Mouse (Mus musculus): ENCODE measurements around the gene Olfr44. TPM values are rescaled to one million over a fixed set of nuclear protein-coding genes. Genes with fewer than 3 reads are reported as not detected.
A peak's percentile ranks its signal among the peaks of the same experiment; 100 is the strongest.

The Olfr44 gene
- not detected in 2 replicates for polyA plus RNA-seq (2014; fragmentation: Nextera tagmentation; extraction: Ambion mirVana)

DNA sequence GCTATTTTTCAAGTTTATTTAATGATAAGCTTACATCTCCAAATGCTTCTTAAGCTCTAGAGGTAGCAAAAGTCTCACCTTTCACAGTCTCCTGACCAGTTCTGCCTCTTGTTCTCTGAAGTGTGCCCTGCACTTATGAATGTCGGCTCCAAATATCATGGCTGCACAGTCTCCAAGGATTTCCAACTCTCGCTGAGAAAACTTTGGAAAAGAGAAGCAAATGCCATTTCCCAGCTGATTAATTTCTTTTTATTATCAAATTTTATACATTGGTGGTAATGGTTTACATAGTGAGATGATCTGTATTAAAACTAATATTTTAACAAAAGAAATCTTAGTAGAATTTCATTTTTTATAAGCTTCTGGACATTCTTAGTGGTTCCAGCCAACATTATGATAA, at the start of gene Olfr44:
TSS of gene Olfr44 (minus strand) at position 101 of the 400 bp plus-strand sequence.
- WGBS, result 85% methylated on average over 2 of the region's 2 CpGs
- DNase-seq (ENCODE audit: low spot score), result no peak

DNA sequence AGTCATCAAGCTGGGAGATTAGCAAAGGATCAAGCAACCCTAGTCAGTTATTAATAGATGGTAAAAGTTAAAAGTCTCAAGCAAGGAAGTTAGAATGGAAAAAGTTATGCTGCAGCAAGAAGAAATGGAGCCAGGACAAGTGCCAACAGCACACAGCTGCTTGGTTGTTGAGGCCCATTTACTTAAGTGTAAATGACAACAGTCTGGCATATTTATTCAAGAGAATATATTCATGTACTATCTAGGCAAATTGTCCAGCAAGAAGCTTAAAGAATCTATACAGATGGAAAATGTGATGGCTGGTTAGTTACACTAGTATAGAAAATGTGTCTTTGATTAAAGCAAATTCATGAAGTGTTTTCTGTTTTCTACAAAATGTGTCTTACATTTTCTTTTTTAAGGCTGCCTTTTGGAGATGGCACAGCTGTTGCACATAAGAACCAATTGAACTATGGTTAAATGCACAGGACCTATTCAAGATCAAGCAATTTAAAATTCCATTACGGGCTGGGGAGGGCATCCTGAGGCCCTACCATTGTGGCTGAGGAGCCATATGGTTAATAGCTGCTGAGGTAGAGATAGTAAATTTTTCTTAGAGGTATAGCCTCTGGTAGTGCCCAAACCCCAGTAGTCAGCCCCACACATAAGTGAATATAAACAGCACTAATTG, 30.0 kb upstream of the Olfr44 start:
- no peak for ATAC-seq (replicated peaks; ENCODE audit: low FRiP score, low TSS enrichment, low read depth)
- H3K4me3 ChIP-seq (ENCODE audit: low read depth, low read length), result no peak overlapping the region
- H3K9me3 ChIP-seq (ENCODE audit: control insufficient read depth, low read length), result no peaks in the 10 kb centered on the region
- 72% methylated on average over 1 of the region's 1 CpGs for WGBS
- H3K9ac ChIP-seq (ENCODE audit: low read length), result no peak overlapping the region
- no peaks in the 10 kb centered on the region for H3K4me1 ChIP-seq (replicated peaks; ENCODE audit: control insufficient read depth, insufficient read depth, low read length)
- no peak overlapping the region for H3K4me2 ChIP-seq (ENCODE audit: low read length)
- H3K27ac ChIP-seq (ENCODE audit: low read depth), result no peak overlapping the region
- H3K27me3 ChIP-seq (replicated peaks; ENCODE audit: control insufficient read depth, insufficient read depth, low read length), result no peaks in the 10 kb centered on the region
- no peak for DNase-seq (ENCODE audit: low spot score)
- H3K36me3 ChIP-seq (ENCODE audit: control insufficient read depth, insufficient read depth, low read length), result no peaks in the 10 kb centered on the region

More for the DNA sequence above, at the start of gene Olfr44:
- no peaks in the 10 kb centered on the region for H3K9me3 ChIP-seq (ENCODE audit: control insufficient read depth, low read length)
- ATAC-seq (replicated peaks; ENCODE audit: low FRiP score, low TSS enrichment, low read depth), result no peak
- H3K4me3 ChIP-seq (ENCODE audit: low read depth, low read length), result no peak within 1 kb of the TSS
- no peaks in the 10 kb centered on the region for H3K36me3 ChIP-seq (ENCODE audit: control insufficient read depth, insufficient read depth, low read length)
- no peak within 1 kb of the TSS for H3K27ac ChIP-seq (ENCODE audit: low read depth)
- no peak within 1 kb of the TSS for H3K9ac ChIP-seq (ENCODE audit: low read length)
- H3K27me3 ChIP-seq (replicated peaks; ENCODE audit: control insufficient read depth, insufficient read depth, low read length), result no peaks in the 10 kb centered on the region
- no peaks in the 10 kb centered on the region for H3K4me1 ChIP-seq (replicated peaks; ENCODE audit: control insufficient read depth, insufficient read depth, low read length)
- H3K4me2 ChIP-seq (ENCODE audit: low read length), result no peak within 1 kb of the TSS

DNA sequence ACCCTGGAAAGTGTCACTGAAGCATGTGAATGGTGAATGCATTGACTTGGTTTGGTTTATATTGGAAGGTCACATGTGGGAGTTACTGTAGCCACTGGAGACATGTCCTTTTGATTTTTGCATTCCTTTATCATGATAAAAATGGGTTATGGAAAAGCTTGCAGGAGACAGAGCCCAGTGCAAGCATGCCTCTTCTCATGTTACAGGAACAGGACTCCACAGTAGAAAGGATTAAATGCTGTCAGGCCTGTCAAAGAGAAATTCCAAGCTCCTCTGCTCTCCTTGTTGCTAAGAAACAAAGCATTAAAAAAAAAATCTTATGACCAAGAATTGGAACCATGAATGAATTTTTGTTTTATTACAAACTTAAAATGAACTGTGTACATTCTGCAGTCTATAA, 24.8 kb upstream of the Olfr44 start:
- no peaks in the 10 kb centered on the region for H3K27me3 ChIP-seq (replicated peaks; ENCODE audit: control insufficient read depth, insufficient read depth, low read length)

DNA sequence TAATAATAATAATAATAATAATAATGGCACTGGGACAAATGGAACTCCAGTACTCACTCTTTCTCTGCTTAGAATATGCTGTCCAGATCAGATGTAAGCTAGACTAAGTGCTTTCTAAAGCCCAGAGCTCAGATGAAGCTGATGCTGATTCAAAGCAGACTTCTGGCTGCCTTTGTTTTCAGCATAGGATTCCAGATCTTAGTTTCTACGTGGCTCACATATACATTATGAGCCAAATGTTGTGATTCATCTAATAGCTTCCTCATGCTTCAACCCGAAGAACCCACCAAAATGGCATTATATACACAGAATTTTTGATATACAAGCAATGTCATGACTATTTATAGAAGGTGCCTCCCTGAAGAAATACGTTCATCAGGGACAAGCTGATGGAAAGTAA, 21.7 kb upstream of the Olfr44 start, which contains the start of gene Olfr957:
TSS of gene Olfr957 (minus strand) at position 279 of the 400 bp plus-strand sequence.
- DNase-seq (ENCODE audit: low spot score) (no peak), ATAC-seq (replicated peaks; ENCODE audit: low FRiP score, low TSS enrichment, low read depth) (no peak)
- 48% methylated on average over 3 of the region's 3 CpGs for WGBS
- Histone ChIP-seq H3K27me3 (replicated peaks; ENCODE audit: control insufficient read depth, insufficient read depth, low read length) (no peaks in the 10 kb centered on the region), H3K4me2 (ENCODE audit: low read length) (no peak within 1 kb of the TSS), H3K4me3 (ENCODE audit: low read depth, low read length) (no peak within 1 kb of the TSS), H3K4me1 (replicated peaks; ENCODE audit: control insufficient read depth, insufficient read depth, low read length) (no peaks in the 10 kb centered on the region), H3K9me3 (ENCODE audit: control insufficient read depth, low read length) (no peaks in the 10 kb centered on the region), H3K27ac (ENCODE audit: low read depth) (no peak within 1 kb of the TSS), H3K36me3 (ENCODE audit: control insufficient read depth, insufficient read depth, low read length) (no peaks in the 10 kb centered on the region), H3K9ac (ENCODE audit: low read length) (no peak within 1 kb of the TSS)

More for the DNA sequence above, 24.8 kb upstream of the Olfr44 start:
- H3K4me1 ChIP-seq (replicated peaks; ENCODE audit: control insufficient read depth, insufficient read depth, low read length), result no peaks in the 10 kb centered on the region
- no peak overlapping the region for H3K4me2 ChIP-seq (ENCODE audit: low read length)
- no peak overlapping the region for H3K27ac ChIP-seq (ENCODE audit: low read depth)
- ATAC-seq (replicated peaks; ENCODE audit: low FRiP score, low TSS enrichment, low read depth) (no peak; the same call in 1 of the 2 replicates), DNase-seq (ENCODE audit: low spot score) (no peak)
- H3K9ac ChIP-seq (ENCODE audit: low read length), result no peak overlapping the region
- no peaks in the 10 kb centered on the region for H3K36me3 ChIP-seq (ENCODE audit: control insufficient read depth, insufficient read depth, low read length)
- H3K9me3 ChIP-seq (ENCODE audit: control insufficient read depth, low read length), result no peaks in the 10 kb centered on the region
- no peak overlapping the region for H3K4me3 ChIP-seq (ENCODE audit: low read depth, low read length)

DNA sequence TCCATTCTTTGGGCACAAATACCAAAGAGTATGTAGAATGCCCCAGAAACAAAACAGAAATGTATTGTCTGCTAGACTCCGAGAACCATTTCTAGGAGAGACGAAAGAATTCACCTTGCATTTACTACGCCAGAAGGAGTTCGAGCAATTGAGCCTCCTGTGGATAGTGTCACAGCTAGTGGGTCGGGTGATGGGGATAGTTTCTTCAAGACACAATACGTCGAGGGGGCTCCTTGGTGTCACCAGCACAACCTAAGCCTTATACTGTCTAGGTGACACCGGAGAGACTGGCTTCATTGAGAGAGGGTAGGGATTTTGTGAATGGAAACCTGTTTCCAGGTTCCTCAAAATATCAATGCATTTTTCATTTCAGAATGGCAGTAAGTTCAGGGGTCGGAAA, 15.6 kb upstream of the Olfr44 start:
- Histone ChIP-seq H3K36me3 (ENCODE audit: control insufficient read depth, insufficient read depth, low read length) (no peaks in the 10 kb centered on the region), H3K4me3 (ENCODE audit: low read depth, low read length) (no peak overlapping the region), H3K4me2 (ENCODE audit: low read length) (no peak overlapping the region), H3K9ac (ENCODE audit: low read length) (no peak overlapping the region), H3K27ac (ENCODE audit: low read depth) (no peak overlapping the region), H3K4me1 (replicated peaks; ENCODE audit: control insufficient read depth, insufficient read depth, low read length) (no peaks in the 10 kb centered on the region), H3K9me3 (ENCODE audit: control insufficient read depth, low read length) (no peaks in the 10 kb centered on the region), H3K27me3 (replicated peaks; ENCODE audit: control insufficient read depth, insufficient read depth, low read length) (no peaks in the 10 kb centered on the region)
- WGBS, result 80% methylated on average over 9 of the region's 9 CpGs
- ATAC-seq (replicated peaks; ENCODE audit: low FRiP score, low TSS enrichment, low read depth) (no peak), DNase-seq (ENCODE audit: low spot score) (no peak)

DNA sequence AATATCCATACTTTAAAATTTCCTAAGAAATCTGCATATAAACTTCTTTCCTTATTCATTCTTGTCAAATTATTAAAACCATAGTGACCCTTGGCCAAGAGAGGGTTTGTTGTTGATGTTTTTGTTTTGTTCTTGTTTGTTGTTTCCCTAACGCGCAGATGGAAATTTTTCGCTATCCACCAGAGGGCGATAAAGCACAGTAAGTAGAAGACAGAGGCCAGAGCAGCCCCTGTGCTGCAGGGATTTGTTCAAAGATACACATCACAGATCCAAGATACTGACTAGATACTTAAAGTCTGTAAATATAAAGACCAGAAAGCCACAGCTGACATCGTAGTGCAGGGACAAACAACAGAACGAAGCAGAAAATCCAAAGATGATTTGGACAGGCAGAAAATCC, 15.2 kb upstream of the Olfr44 start:
- no peaks in the 10 kb centered on the region for H3K36me3 ChIP-seq (ENCODE audit: control insufficient read depth, insufficient read depth, low read length)
- WGBS, result 6% methylated on average over 6 of the region's 6 CpGs
- no peak overlapping the region for H3K27ac ChIP-seq (ENCODE audit: low read depth)
- H3K4me1 ChIP-seq (replicated peaks; ENCODE audit: control insufficient read depth, insufficient read depth, low read length), result no peaks in the 10 kb centered on the region
- H3K4me2 ChIP-seq (ENCODE audit: low read length), result no peak overlapping the region
- no peaks in the 10 kb centered on the region for H3K27me3 ChIP-seq (replicated peaks; ENCODE audit: control insufficient read depth, insufficient read depth, low read length)
- H3K9ac ChIP-seq (ENCODE audit: low read length), result no peak overlapping the region
- peak; percentile 69 for DNase-seq (ENCODE audit: low spot score)
- ATAC-seq (replicated peaks; ENCODE audit: low FRiP score, low TSS enrichment, low read depth), result no peak
- H3K9me3 ChIP-seq (ENCODE audit: control insufficient read depth, low read length), result no peaks in the 10 kb centered on the region
- H3K4me3 ChIP-seq (ENCODE audit: low read depth, low read length), result no peak overlapping the region

DNA sequence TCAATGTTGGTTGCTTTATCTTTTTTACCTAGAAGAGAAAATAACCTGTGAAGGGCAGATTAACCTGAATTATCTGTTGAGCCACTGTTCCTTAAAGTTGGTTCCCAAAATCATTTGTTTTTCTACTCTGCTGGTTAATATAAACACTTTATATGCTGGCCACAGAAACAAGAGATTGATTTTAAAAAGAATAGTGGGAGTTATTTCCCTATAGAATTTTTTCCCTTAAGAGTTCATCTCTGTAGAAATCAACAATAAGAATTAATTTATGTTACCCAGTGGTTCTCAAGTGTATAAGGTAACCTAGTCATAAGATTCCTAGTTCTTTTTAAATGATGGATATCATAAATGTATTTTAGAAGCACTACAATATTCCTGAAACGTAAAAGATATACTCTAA, 22.0 kb downstream of the Olfr44 start, which contains the start of gene Olfr955:
TSS of gene Olfr955 (minus strand) at position 101 of the 400 bp plus-strand sequence.
- Histone ChIP-seq H3K4me1 (replicated peaks; ENCODE audit: control insufficient read depth, insufficient read depth, low read length) (no peaks in the 10 kb centered on the region), H3K27me3 (replicated peaks; ENCODE audit: control insufficient read depth, insufficient read depth, low read length) (no peaks in the 10 kb centered on the region), H3K4me2 (ENCODE audit: low read length) (no peak within 1 kb of the TSS), H3K4me3 (ENCODE audit: low read depth, low read length) (no peak within 1 kb of the TSS), H3K27ac (ENCODE audit: low read depth) (no peak within 1 kb of the TSS), H3K9me3 (ENCODE audit: control insufficient read depth, low read length) (no peaks in the 10 kb centered on the region), H3K36me3 (ENCODE audit: control insufficient read depth, insufficient read depth, low read length) (no peaks in the 10 kb centered on the region), H3K9ac (ENCODE audit: low read length) (no peak within 1 kb of the TSS)
- ATAC-seq (replicated peaks; ENCODE audit: low FRiP score, low TSS enrichment, low read depth) (no peak), DNase-seq (ENCODE audit: low spot score) (no peak)
- WGBS, result 53% methylated on average over 1 of the region's 1 CpGs

DNA sequence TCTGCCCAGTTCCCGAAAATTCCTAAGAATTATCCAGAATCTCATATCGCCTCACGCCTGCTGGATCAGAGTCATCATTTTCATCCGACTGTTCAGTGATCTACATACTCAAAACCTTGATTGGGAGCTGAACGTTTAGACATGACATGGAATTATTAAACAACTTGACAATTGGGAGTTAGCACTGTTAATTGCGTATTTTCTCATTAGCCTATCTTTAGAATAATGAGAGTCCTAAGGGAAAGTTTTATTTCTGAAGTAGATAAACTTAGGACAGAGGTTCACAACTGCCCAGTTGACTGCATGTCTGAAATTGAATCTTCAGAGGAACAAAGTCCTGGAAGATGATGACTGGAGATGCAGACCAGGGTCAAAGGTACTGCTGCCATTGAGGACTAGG, 37.4 kb downstream of the Olfr44 start, which contains the start of gene Olfr954:
TSS of gene Olfr954 (plus strand) at position 301 of the 400 bp plus-strand sequence.
- DNase-seq (ENCODE audit: low spot score) (no peak), ATAC-seq (replicated peaks; ENCODE audit: low FRiP score, low TSS enrichment, low read depth) (no peak)
- H3K4me1 ChIP-seq (replicated peaks; ENCODE audit: control insufficient read depth, insufficient read depth, low read length), result no peaks in the 10 kb centered on the region
- H3K4me2 ChIP-seq (ENCODE audit: low read length), result no peak within 1 kb of the TSS
- WGBS, result 81% methylated on average over 6 of the region's 6 CpGs
- H3K27me3 ChIP-seq (replicated peaks; ENCODE audit: control insufficient read depth, insufficient read depth, low read length), result no peaks in the 10 kb centered on the region
- no peaks in the 10 kb centered on the region for H3K9me3 ChIP-seq (ENCODE audit: control insufficient read depth, low read length)
- no peak within 1 kb of the TSS for H3K4me3 ChIP-seq (ENCODE audit: low read depth, low read length)
- no peaks in the 10 kb centered on the region for H3K36me3 ChIP-seq (ENCODE audit: control insufficient read depth, insufficient read depth, low read length)
- H3K9ac ChIP-seq (ENCODE audit: low read length), result no peak within 1 kb of the TSS
- no peak within 1 kb of the TSS for H3K27ac ChIP-seq (ENCODE audit: low read depth)

Measured in intestine, embryonic 14.5 days (tissue).